Mouse (Mus musculus) embryonic facial prominence, embryonic 14.5 days (tissue): ENCODE measurements around the gene Nat10. TPM values are rescaled to one million over a fixed set of nuclear protein-coding genes. Genes with fewer than 3 reads are reported as not detected.

Source experiments
- ATAC-seq: fragments of 200-750 bp; cut with Nextera tagmentation; 2 replicates; pipeline ENCODE4 v1.8.0; 2017; ENCODE audit warnings: low read depth, moderate number of reproducible peaks, moderate TSS enrichment
- DNase-seq: peaks from one replicate; pipeline ENCODE4 v3.0.0-alpha.2; 2015; ENCODE audit warnings: low spot score
- H3K27ac ChIP-seq: fragments of 300-500 bp; sonication (generic); replicated peaks from 2 replicates; pipeline ENCODE4 v1.5.1; 2014; ENCODE audit warnings: low read depth, mild to moderate bottlenecking, low read length, moderate library complexity
- H3K27me3 ChIP-seq: fragments of 300-500 bp; sonication (generic); replicated peaks from 2 replicates; pipeline ENCODE4 v1.6.1; 2014; ENCODE audit warnings: low read length; ENCODE audit not compliant: control insufficient read depth, insufficient read depth
- H3K36me3 ChIP-seq: fragments of 300-500 bp; sonication (generic); 2 replicates; pipeline ENCODE4 v1.6.1; 2014; ENCODE audit warnings: low read length, mixed read lengths; ENCODE audit not compliant: control insufficient read depth, insufficient read depth
- H3K4me1 ChIP-seq: fragments of 300-500 bp; sonication (generic); 2 replicates; pipeline ENCODE4 v1.6.1; 2014; ENCODE audit warnings: antibody characterized with exemption, low read length; ENCODE audit not compliant: control insufficient read depth, insufficient read depth
- H3K4me2 ChIP-seq: fragments of 300-500 bp; sonication (generic); 2 replicates; pipeline ENCODE4 v1.6.1; 2014; ENCODE audit warnings: low read depth, mild to moderate bottlenecking, low read length, moderate library complexity, mixed read lengths
- H3K4me3 ChIP-seq: fragments of 300-500 bp; sonication (generic); 2 replicates; pipeline ENCODE4 v1.5.1; 2014; ENCODE audit warnings: low read depth, mild to moderate bottlenecking, low read length
- H3K9ac ChIP-seq: fragments of 300-500 bp; sonication (generic); 2 replicates; pipeline ENCODE4 v1.6.1; 2014; ENCODE audit warnings: low read depth, mild to moderate bottlenecking, low read length, moderate library complexity, mixed read lengths
- H3K9me3 ChIP-seq: fragments of 300-500 bp; sonication (generic); 2 replicates; pipeline ENCODE4 v1.6.1; 2016; ENCODE audit warnings: low read length; ENCODE audit not compliant: control insufficient read depth
- WGBS: fragments of 180-500 bp; shearing (Covaris S2); extraction: QIAGEN DNeasy Blood & Tissue Kit; methylation state at CpG from one replicate; pipeline ENCODE4 v1.1.7; 2014; 5-methylcytosine and 5-hydroxymethylcytosine counted together
- polyA plus RNA-seq: library from polyadenylated mRNA; unstranded; fragments of >200 nt; fragmentation: Nextera tagmentation; extraction: Ambion mirVana; gene quantifications from 2 replicates; pipeline ENCODE4 v1.2.1, GENCODE M21; 2014

Gene Nat10
- polyA plus RNA-seq, 1 experiment from 2014 or later = 21.9 TPM

DNA sequence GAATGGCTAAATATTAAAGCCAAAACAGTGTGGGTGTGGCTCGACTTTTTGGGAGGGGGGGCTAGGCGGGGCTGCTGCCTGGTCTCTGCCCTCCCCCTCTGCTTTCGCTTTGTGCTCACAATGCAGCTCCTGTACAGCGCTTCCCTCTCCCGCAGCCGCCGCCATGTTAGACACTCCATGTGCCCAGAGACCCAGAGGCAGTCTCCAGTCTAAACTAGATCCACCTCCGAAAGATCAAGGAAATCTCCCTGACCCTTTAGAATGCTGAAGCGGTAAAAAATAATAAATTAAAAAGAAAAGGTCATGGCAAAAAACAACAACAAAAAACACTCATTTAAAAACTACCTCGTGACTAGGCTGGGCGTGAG lies 34.8 kb upstream of the Nat10 start:
- H3K36me3 ChIP-seq = peaks cover 32% of the 10 kb centered on the region
- peak; percentile 94 for DNase-seq
- no peaks in the 10 kb centered on the region for H3K9me3 ChIP-seq
- ATAC-seq = peak; percentile 78
- no peaks in the 10 kb centered on the region for H3K27me3 ChIP-seq
- peak overlapping the region; percentile 87 for H3K4me3 ChIP-seq
- peak overlapping the region; percentile 62 for H3K4me2 ChIP-seq
- WGBS = 0% methylated on average over 11 of the region's 11 CpGs
- H3K4me1 ChIP-seq = peaks cover 11% of the 10 kb centered on the region
- peak overlapping the region; percentile 100 for H3K27ac ChIP-seq
- H3K9ac ChIP-seq = peak overlapping the region; percentile 89

DNA sequence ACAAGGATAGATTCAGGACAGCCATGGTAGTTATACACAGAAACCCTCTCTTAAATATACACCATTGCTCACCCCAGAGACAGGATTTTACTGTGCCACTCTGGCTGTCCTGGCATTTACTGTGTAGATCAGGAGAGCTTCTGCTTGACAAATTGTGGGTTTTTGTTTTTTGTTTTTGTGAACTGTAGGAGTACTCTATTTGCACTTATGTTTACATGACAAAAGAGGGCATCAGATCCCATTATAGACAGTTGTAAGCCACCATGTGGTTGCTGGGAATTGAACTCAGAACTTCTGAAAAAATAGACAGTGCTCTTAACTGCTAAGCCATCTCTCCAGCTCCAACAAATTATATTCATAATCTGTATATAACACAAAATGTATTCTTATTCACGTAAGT lies 30.9 kb upstream of the Nat10 start:
- no peak for ATAC-seq
- Histone ChIP-seq H3K27me3 (no peaks in the 10 kb centered on the region), H3K4me1 (peaks cover 11% of the 10 kb centered on the region), H3K27ac (no peak overlapping the region), H3K4me2 (no peak overlapping the region), H3K9ac (no peak overlapping the region), H3K4me3 (no peak overlapping the region), H3K36me3 (peaks cover 62% of the 10 kb centered on the region), H3K9me3 (no peaks in the 10 kb centered on the region)
- no peak for DNase-seq
- 90% methylated on average over 1 of the region's 1 CpGs for WGBS

- Histone ChIP-seq H3K4me1 (no peaks in the 10 kb centered on the region), H3K9me3 (no peaks in the 10 kb centered on the region), H3K4me3 (no peak overlapping the region), H3K36me3 (peaks cover 57% of the 10 kb centered on the region), H3K4me2 (no peak overlapping the region), H3K27ac (no peak overlapping the region), H3K27me3 (no peaks in the 10 kb centered on the region), H3K9ac (no peak overlapping the region)
- no peak for ATAC-seq
- no peak for DNase-seq
- WGBS = 88% methylated on average over 1 of the region's 1 CpGs
These were observed 24.7 kb upstream of the Nat10 start for GRCm38 (mm10) chr2:103785735-103786134.

DNA sequence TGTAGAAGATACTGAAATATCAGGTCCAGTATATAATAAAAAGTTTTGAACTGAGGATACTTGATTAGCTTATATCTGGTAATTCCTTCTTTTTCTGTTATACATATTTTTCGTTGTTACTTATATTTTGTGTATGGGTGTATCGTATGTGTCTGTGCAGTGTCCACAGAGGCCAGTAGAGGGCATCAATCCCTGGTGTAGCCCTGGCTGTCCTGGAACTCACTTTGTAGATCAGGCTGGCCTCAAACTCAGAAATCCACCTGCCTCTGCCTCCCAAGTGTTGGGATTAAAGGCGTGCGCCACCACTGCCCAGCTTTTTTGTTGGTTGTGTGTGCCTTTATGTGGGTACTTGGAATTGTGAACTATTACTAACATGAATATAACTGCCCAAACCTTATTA lies 23.6 kb upstream of the Nat10 start:
- Histone ChIP-seq H3K27me3 (no peaks in the 10 kb centered on the region), H3K4me3 (no peak overlapping the region), H3K36me3 (peaks cover 57% of the 10 kb centered on the region), H3K4me1 (no peaks in the 10 kb centered on the region), H3K9me3 (no peaks in the 10 kb centered on the region), H3K9ac (no peak overlapping the region), H3K4me2 (no peak overlapping the region), H3K27ac (no peak overlapping the region)
- 89% methylated on average over 4 of the region's 4 CpGs for WGBS
- DNase-seq (no peak), ATAC-seq (no peak)

- 56% methylated on average over 1 of the region's 1 CpGs for WGBS
- Histone ChIP-seq H3K36me3 (peaks cover 30% of the 10 kb centered on the region), H3K9me3 (no peaks in the 10 kb centered on the region), H3K27ac (no peak overlapping the region), H3K27me3 (no peaks in the 10 kb centered on the region), H3K4me1 (no peaks in the 10 kb centered on the region), H3K9ac (no peak overlapping the region), H3K4me2 (peak overlapping the region; percentile 88; the same call in 1 of the 2 replicates), H3K4me3 (no peak overlapping the region)
- ATAC-seq = no peak
- DNase-seq = no peak
These were observed 1.4 kb upstream of the Nat10 start for GRCm38 (mm10) chr2:103762492-103762891.

DNA sequence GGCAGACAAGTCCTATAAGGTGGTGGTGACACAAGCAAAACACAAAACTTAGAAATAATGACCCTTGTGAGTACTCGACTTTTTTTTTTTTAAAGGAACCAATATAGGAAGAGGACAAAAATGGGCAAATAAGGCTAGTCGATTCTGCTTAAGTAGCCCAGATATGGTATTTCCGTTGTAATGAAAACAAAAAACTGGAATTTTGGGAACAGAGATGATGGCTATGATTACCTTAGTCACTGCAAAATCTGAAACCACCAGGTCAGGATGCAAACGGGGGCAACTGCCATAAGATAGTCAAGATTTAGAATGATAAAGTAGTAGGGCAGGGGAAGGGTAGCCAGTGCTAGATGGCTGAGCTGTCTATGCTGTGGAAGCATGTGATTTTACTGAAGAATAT lies 923 bp upstream of the Nat10 start:
- Histone ChIP-seq H3K4me3 (peak overlapping the region; percentile 81), H3K27me3 (no peaks in the 10 kb centered on the region), H3K4me1 (no peaks in the 10 kb centered on the region), H3K9me3 (no peaks in the 10 kb centered on the region), H3K9ac (0 out of 2 replicates have a peak overlapping the region, but pooled peaks have one; percentile 53), H3K27ac (peak overlapping the region; percentile 82; the same call in 1 of the 2 replicates), H3K4me2 (peak overlapping the region; percentile 88), H3K36me3 (peaks cover 26% of the 10 kb centered on the region)
- ATAC-seq = no peak
- 35% methylated on average over 4 of the region's 4 CpGs for WGBS
- DNase-seq = no peak

- Histone ChIP-seq H3K4me1 (no peaks in the 10 kb centered on the region), H3K4me2 (peak overlapping the region; percentile 88), H3K4me3 (peak overlapping the region; percentile 81), H3K27ac (peak overlapping the region; percentile 83), H3K27me3 (no peaks in the 10 kb centered on the region), H3K9me3 (no peaks in the 10 kb centered on the region), H3K9ac (peak overlapping the region; percentile 75), H3K36me3 (peaks cover 18% of the 10 kb centered on the region; the same call in 1 of the 2 replicates)
- DNase-seq (peak; percentile 4), ATAC-seq (peak; percentile 3; the same call in 1 of the 2 replicates)
- WGBS = 0% methylated on average over 12 of the region's 12 CpGs
These were observed 649 bp downstream of the Nat10 start for GRCm38 (mm10) chr2:103760421-103760820.

DNA sequence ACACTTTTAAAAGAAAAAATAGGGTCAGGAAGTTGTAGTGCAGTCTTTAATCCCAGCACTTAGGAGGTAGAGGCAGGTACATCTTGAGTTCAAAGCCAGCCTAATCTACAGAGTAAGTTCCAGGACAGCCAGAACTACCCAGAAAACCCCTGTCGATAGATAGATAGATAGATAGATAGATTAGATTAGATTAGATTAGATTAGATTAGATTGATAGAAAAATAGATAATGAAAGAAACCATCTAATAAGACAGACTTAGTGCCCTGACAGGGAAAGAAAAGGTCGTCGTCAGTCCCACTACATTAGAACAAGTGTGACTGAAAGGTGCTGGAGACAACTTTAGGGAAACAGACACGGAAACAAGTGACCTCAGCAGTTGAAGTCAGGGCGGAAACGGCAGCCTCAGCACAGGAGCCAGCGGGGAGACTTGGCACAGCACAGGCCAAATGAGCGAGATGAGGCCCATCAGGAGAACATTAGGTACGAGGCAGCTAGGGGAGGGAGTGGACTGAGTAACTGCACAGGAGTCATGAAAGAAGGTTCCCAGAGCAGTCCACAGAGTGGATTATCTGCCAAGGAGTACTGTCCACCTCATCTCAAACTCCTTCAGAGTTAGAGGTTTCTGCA lies 5.5 kb downstream of the Nat10 start:
- no peaks in the 10 kb centered on the region for H3K27me3 ChIP-seq
- H3K4me3 ChIP-seq = no peak overlapping the region
- peaks cover 48% of the 10 kb centered on the region; the same call in 1 of the 2 replicates for H3K36me3 ChIP-seq
- H3K27ac ChIP-seq = no peak overlapping the region
- H3K9me3 ChIP-seq = no peaks in the 10 kb centered on the region
- DNase-seq (no peak), ATAC-seq (no peak)
- H3K9ac ChIP-seq = no peak overlapping the region
- no peak overlapping the region for H3K4me2 ChIP-seq
- 88% methylated on average over 9 of the region's 9 CpGs for WGBS
- no peaks in the 10 kb centered on the region for H3K4me1 ChIP-seq

GRCm38 (mm10) chr2:103754614-103755013 lies 6.5 kb downstream of the Nat10 start:
- H3K36me3 ChIP-seq = peaks cover 58% of the 10 kb centered on the region
- H3K27ac ChIP-seq = no peak overlapping the region
- no peaks in the 10 kb centered on the region for H3K27me3 ChIP-seq
- no peaks in the 10 kb centered on the region for H3K9me3 ChIP-seq
- no peak for ATAC-seq
- H3K4me3 ChIP-seq = no peak overlapping the region
- no peaks in the 10 kb centered on the region for H3K4me1 ChIP-seq
- no peak overlapping the region for H3K9ac ChIP-seq
- WGBS = 87% methylated on average over 3 of the region's 3 CpGs
- DNase-seq = no peak
- no peak overlapping the region for H3K4me2 ChIP-seq
